ENCODE assay signal across 10 mouse cellular contexts in the genomic region with DNA sequence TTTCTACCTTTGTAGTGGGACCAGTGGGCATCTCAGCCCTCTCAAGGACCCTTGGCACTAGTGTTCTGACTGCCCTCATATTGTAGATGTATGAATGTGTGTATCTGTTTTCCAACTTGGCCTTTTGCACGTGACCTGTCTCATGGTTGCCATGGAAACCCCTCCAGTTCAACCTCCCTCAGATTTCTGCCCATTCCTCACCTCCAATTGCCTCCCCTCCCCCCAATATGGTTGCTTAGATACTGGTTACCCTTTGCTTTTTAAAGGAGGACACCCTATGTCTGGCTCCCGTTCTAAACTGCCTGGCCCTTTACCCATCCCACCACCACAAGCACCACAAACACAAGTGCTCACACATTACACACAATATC. TPM values are rescaled to one million over a fixed set of nuclear protein-coding genes. Genes with fewer than 3 reads are reported as not detected.
DNase-seq lines count a peak whose midpoint lies in the region; ATAC-seq and TF ChIP-seq lines count a peak whose summit lies in the region.
"Had no signal": no experiment of that assay in that cellular context is flagged by ENCODE, and none has a peak within 500 bp of the region (broad histone marks: within the 10 kb centered on the region; RNA-seq: fewer than 3 reads in every experiment).

No protein-coding gene starts in this region.

- no peaks in the 10 kb centered on the region for H3K27me3 ChIP-seq in limb, embryonic 14.5 days (ENCODE audit: control insufficient read depth, insufficient read depth, low read length)

- peak overlapping the region; percentile 84 for H3K4me2 ChIP-seq in limb, embryonic 14.5 days (replicated peaks; ENCODE audit: low read depth, low read length, severe bottlenecking)

- peak overlapping the region; percentile 66 for H3K4me3 ChIP-seq in limb, embryonic 14.5 days (replicated peaks; ENCODE audit: low read length)
- H3K4me3 ChIP-seq: megakaryocyte, embryonic 14.5 days had no signal

- no peak for TF ChIP-seq POLR2A in limb, embryonic 14.5 days (IDR thresholded peaks at IDR 0.05; ENCODE audit: borderline replicate concordance, extremely low read depth, insufficient read depth, insufficient read length)

- 44% methylated on average over 2 of the region's 2 CpGs for WGBS in limb, embryonic 14.5 days

- H3K36me3 ChIP-seq in limb, embryonic 14.5 days (ENCODE audit: control insufficient read depth, insufficient read depth, low read length), result peaks cover 3% of the 10 kb centered on the region; the same call in 1 of the 2 replicates

- H3K4me1 ChIP-seq in limb, embryonic 14.5 days (ENCODE audit: control insufficient read depth, insufficient read depth, low read length), result peaks cover 10% of the 10 kb centered on the region

- no peaks in the 10 kb centered on the region for H3K9me3 ChIP-seq in limb, embryonic 14.5 days (ENCODE audit: control insufficient read depth, low read length)

- H3K9ac ChIP-seq in limb, embryonic 14.5 days (ENCODE audit: low read depth, low read length, severe bottlenecking), result peak overlapping the region; percentile 83

- no peak overlapping the region for H3K27ac ChIP-seq in limb, embryonic 14.5 days (replicated peaks; ENCODE audit: low read depth, low read length)

- peak; percentile 63 to 64 for DNase-seq in cerebellum, postnatal 14 days
- DNase-seq in cerebellum, adult 11 months, result no peak
- peak; percentile 45 to 73 for DNase-seq in right cerebral cortex, postnatal 10 days (ENCODE audit: low spot score in 2 of 2)
- DNase-seq in right cerebral cortex, adult 18-20 months, result no peak
- no peak for DNase-seq in limb, embryonic 14.5 days (ENCODE audit: low spot score)
- DNase-seq in c-Kit-positive CD71-positive TER-119-positive erythroid progenitor cells, embryonic 14.5 days (ENCODE audit: low spot score), result no peak
- no peak for DNase-seq in layer of hippocampus, adult 11-12 months (ENCODE audit: low spot score)
- no peak for DNase-seq in testis, postnatal 14 days (ENCODE audit: low spot score)
- DNase-seq: adrenal gland, postnatal 25 days had no signal

- ATAC-seq in limb, embryonic 14.5 days (ENCODE audit: low FRiP score, low read depth), result no peak

RNA-seq across cellular contexts. Expression of a gene that starts 1.3 kb away (rescaled TPM):
- 97.4 and 120 TPM in 2 replicates for polyA plus RNA-seq in limb, embryonic 14.5 days (2012; rRNA removed)
- 82.7 and 94.3 TPM in 2 replicates for polyA plus RNA-seq in limb, embryonic 14.5 days (2014; fragmentation: Nextera tagmentation; extraction: Ambion mirVana)

RNA-seq across cellular contexts. Expression of a gene that starts 28.1 kb away (rescaled TPM):
- polyA plus RNA-seq in limb, embryonic 14.5 days (2012; rRNA removed), result 6.0 and 8.5 TPM in 2 replicates
- polyA plus RNA-seq in limb, embryonic 14.5 days (2014; fragmentation: Nextera tagmentation; extraction: Ambion mirVana), result 6.1 and 7.6 TPM in 2 replicates

RNA-seq across cellular contexts. Expression of a gene that starts 52.4 kb away (rescaled TPM):
- 2.0 and 2.5 TPM in 2 replicates for polyA plus RNA-seq in limb, embryonic 14.5 days (2012; rRNA removed)
- polyA plus RNA-seq in limb, embryonic 14.5 days (2014; fragmentation: Nextera tagmentation; extraction: Ambion mirVana), result 5.5 and 5.9 TPM in 2 replicates

RNA-seq across cellular contexts. Expression of a gene that starts 55.1 kb away (rescaled TPM):
- 1.0 and 1.3 TPM in 2 replicates for polyA plus RNA-seq in limb, embryonic 14.5 days (2012; rRNA removed)
- polyA plus RNA-seq in limb, embryonic 14.5 days (2014; fragmentation: Nextera tagmentation; extraction: Ambion mirVana), result 0.40 and 0.43 TPM in 2 replicates

Comparison
In these comparisons a context has a peak if more than half of its experiments do, and no peak if none do; other contexts are left out.
1. DNase-seq: peak in cerebellum, postnatal 14 days (2 of 2) and right cerebral cortex, postnatal 10 days (2 of 2); none in cerebellum, adult 11 months (single experiment), right cerebral cortex, adult 18-20 months (single experiment), limb, embryonic 14.5 days (single experiment), c-Kit-positive CD71-positive TER-119-positive erythroid progenitor cells, embryonic 14.5 days (single experiment), layer of hippocampus, adult 11-12 months (single experiment) and testis, postnatal 14 days (single experiment).